Mouse (Mus musculus) bone marrow macrophage, adult 2 months (primary cell): ENCODE results near the gene Dock2. TPM values are rescaled to one million over a fixed set of nuclear protein-coding genes. Genes with fewer than 3 reads are reported as not detected.

ENCODE experiments used
- H3K27ac ChIP-seq: 2 replicates; pipeline ENCODE4 v1.5.1; 2012; ENCODE audit warnings: low read depth, low read length; ENCODE audit not compliant: insufficient read depth
- H3K4me1 ChIP-seq: 2 replicates; pipeline ENCODE4 v1.6.1; 2012; ENCODE audit warnings: low read length; ENCODE audit not compliant: control insufficient read depth, insufficient read depth
- H3K4me3 ChIP-seq: 2 replicates; pipeline ENCODE4 v1.5.1; 2012; ENCODE audit warnings: mild to moderate bottlenecking, low read length, moderate library complexity; ENCODE audit not compliant: insufficient read depth
- CTCF ChIP-seq: IDR thresholded peaks from 2 replicates; pipeline ENCODE4 v1.5.1; 2012; ENCODE audit warnings: low read depth, mild to moderate bottlenecking, low read length, moderate library complexity
- POLR2A ChIP-seq: IDR thresholded peaks from 2 replicates; pipeline ENCODE4 v1.6.1; 2012; ENCODE audit warnings: mild to moderate bottlenecking, low read depth, low read length, borderline replicate concordance
- polyA plus RNA-seq: library from polyadenylated mRNA; stranded (reverse); fragments of >200 nt; gene quantifications from 2 replicates; pipeline ENCODE4 v1.2.4, GENCODE M21; 2012; ENCODE audit not compliant: missing spikeins, insufficient read depth, insufficient read length

The Dock2 gene
- polyA plus RNA-seq, 1 experiment, result 104 TPM

DNA sequence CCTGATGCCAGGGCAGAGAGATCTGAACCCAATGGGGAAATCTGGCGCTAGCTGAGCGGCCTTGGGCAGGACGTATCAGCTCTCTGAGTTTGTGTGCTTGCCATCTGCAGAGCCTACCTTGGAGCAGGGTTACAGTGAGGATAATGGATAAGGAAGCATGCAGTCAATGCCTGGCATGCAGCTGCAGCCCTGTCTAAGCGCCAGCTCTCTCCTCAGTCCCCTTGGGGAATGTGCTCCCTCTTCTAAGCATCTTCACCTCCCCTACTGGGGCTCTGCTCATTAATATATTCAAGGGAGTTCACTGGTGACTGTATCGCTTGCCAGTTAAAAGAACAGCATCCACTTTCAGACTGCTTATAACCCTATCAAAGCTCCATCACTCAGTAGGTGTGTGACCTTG is 439.4 kb downstream of the Dock2 start:
- H3K4me3 ChIP-seq, result no peak overlapping the region
- no peak for TF ChIP-seq CTCF
- no peak for TF ChIP-seq POLR2A
- H3K4me1 ChIP-seq, result no peaks in the 10 kb centered on the region
- no peak overlapping the region for H3K27ac ChIP-seq

DNA sequence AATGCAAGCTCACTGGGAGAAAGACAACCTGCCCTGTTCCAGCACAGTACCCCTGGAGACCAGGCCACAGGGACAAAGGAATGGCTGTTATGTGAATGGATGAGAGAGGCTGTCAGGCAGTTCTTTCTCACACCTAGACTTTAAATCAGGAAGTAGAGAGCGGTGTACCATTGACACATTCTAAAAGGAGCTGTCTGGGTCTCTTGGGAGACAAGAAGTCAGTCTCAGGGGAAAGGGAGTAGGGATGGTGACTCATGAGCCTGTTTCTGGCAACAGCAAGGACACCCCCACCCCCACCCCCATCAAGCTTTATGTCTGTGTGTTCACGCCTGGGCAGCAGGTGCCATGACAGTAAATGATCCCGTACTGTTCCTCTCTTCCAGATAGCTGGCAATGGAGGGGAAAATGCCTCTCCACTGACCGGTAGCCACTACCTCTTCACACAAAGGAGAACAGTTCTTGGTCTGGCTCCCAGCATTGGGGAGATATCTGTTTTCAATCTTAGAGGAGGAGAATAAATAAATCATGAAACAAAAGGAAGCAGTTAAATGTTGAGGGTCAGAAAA is 439.9 kb downstream of the Dock2 start:
- no peak for TF ChIP-seq POLR2A
- TF ChIP-seq CTCF, result no peak
- no peak overlapping the region for H3K4me3 ChIP-seq
- no peak overlapping the region for H3K27ac ChIP-seq
- no peaks in the 10 kb centered on the region for H3K4me1 ChIP-seq

DNA sequence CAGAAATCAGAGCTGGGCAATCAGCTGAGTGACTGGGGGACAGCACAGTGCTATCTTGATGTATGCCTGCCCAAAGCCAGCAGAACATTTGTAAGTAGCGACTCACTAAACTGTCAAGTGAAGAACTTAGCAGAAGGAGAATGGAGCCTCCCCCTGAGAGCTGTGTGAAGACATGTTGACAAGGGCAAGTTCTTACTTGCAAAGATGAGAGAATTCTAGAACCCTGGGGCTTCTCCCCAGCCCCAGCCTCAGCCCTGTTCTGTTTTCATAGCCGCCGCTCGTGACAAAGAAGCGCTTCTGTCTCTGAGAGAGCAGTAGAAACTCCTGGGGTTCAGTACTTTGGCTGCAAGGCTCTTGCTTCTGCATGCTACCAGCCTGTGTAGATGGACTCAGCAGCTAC is 444.0 kb downstream of the Dock2 start:
- no peak overlapping the region for H3K27ac ChIP-seq
- H3K4me3 ChIP-seq, result no peak overlapping the region
- TF ChIP-seq CTCF (no peak), POLR2A (no peak)
- no peaks in the 10 kb centered on the region for H3K4me1 ChIP-seq

DNA sequence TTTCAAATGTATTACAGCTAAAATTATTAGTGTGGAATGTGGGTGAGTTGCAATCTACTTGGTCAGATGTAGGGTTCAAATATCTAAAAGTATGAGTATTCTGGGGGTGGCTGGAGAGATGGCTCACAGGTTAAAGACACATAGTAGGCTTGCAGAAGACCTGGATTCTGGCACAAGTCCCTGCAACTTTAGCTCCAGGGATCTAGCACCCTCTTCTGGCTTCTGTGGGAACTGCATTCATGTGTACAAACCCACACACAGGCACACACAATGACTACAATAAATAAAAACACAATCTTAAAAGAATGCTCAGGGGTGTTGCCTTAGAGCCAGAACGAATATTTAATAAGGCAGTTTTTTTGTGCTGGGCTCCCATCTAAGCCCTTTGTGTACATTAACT is 445.8 kb downstream of the Dock2 start:
- no peak for TF ChIP-seq POLR2A
- TF ChIP-seq CTCF, result peak; percentile 43; the same call in 1 of the 2 replicates
- no peaks in the 10 kb centered on the region for H3K4me1 ChIP-seq

DNA sequence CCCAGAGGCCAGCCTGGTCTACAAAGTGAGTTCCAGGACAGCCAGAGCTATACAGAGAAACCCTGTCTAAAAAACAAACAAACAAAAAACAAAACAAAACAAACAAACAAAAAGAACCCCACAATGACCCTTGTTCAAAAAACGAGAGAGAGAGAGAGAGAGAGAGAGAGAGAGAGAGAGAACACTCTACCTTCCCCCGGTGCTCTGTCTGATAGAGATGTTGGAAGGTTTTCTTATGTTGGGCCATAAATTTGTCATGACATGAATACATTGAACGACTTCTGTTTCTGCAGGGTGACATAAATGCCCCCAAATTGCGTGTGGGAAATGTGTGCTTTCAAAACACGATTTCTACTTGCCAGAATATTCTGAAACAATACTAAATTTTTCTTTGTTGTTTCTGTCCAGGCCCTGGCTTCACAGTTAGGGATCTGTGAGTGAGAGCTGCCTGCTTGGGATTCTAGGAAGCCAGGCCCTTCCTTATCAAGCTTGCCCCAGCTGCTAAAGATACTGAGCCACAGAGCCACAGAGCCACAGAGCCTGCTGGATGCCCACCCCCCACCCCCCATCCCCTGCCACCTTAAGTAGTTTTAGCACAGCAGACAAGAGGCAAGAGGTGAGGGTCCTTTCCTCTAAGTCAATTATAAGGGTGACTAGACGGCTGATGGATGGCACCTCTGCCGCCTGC is 451.2 kb downstream of the Dock2 start:
- no peak overlapping the region for H3K4me3 ChIP-seq
- no peak overlapping the region for H3K27ac ChIP-seq
- H3K4me1 ChIP-seq, result no peaks in the 10 kb centered on the region
- TF ChIP-seq CTCF (no peak), POLR2A (no peak)

More for the DNA sequence above, 445.8 kb downstream of the Dock2 start:
- H3K27ac ChIP-seq, result no peak overlapping the region
- H3K4me3 ChIP-seq, result no peak overlapping the region

DNA sequence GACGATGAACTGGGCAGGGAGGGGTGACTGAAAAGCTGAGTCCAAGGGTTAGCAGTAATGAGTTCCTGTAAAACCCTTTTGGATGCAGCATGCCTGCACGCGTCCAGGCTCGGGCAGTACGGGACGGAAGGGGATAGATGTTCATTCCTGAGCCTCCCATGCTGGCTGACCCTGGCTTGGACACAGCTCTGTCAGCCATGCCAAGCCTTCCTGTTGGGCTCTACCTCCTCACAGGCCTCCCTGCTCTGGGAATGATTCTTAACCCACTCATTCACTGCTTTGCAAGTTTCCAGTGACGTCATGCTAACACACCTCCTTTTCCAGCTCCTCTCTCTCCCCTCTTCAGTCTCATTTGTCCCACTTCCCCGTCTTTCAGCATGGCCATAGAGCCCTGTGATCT is 460.0 kb downstream of the Dock2 start:
- no peak for TF ChIP-seq POLR2A
- Histone ChIP-seq H3K4me3 (no peak overlapping the region), H3K4me1 (no peaks in the 10 kb centered on the region), H3K27ac (no peak overlapping the region)

DNA sequence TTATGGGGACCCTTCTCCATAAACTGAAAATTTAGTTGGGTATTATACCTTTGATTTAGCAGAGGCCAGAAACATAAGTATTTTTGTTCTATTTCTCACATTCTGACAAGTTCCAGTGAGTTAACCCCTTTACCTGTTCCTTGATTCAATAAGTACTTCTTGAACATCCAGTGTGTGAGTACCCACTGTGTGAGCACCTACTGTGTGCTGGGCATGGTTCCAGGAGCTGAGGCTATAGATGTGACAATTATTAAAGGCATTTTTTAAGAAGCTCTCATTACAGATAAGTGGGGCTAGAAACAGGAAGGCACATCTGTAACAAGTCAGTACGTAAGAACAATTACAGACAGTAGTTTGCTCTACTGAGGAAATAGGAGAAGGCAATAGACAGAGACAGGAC is 464.4 kb downstream of the Dock2 start:
- Histone ChIP-seq H3K27ac (no peak overlapping the region), H3K4me1 (no peaks in the 10 kb centered on the region), H3K4me3 (no peak overlapping the region)
- TF ChIP-seq CTCF, result no peak

DNA sequence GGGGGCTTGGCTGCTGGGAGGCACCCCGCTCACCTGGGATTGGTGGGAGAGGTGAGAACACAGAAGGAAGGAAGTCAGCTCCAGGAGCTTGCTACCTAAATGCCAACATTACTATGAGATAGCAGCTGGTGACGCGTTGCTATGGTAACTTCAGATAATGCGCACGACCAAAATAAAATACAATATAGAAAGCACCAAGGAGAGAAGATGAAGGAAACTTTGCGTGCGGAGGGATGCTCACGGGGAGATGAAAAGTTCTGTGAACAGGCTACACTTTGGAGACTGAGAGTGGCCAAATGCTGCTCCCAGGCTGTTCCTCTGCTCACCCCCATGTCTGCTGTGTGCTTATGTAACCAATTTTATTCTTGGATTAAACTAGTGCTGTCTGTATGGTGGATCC is 466.7 kb downstream of the Dock2 start:
- no peak overlapping the region for H3K4me3 ChIP-seq
- TF ChIP-seq CTCF (no peak), POLR2A (no peak)
- no peak overlapping the region for H3K27ac ChIP-seq
- H3K4me1 ChIP-seq, result no peaks in the 10 kb centered on the region

DNA sequence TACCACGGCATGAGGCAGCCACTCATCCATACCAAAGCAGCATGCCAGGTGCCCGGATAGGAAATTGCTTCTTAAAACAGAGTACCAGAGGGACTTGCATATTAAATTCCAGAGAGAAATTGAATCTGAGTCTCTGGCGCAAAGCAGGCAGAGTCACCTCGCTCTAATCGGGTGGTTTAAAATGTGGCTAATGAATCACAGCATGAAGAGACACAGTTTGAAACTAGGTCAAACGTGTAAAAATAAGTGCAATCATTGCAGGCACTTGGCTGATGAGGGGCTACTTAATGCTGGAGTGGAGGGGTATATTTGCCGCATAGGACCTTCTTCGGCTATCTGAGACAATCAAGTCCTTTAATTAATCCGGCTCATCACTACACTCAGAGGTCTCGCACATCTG is 467.5 kb downstream of the Dock2 start:
- no peak overlapping the region for H3K27ac ChIP-seq
- H3K4me3 ChIP-seq, result no peak overlapping the region
- H3K4me1 ChIP-seq, result no peaks in the 10 kb centered on the region
- no peak for TF ChIP-seq POLR2A
- TF ChIP-seq CTCF, result no peak

DNA sequence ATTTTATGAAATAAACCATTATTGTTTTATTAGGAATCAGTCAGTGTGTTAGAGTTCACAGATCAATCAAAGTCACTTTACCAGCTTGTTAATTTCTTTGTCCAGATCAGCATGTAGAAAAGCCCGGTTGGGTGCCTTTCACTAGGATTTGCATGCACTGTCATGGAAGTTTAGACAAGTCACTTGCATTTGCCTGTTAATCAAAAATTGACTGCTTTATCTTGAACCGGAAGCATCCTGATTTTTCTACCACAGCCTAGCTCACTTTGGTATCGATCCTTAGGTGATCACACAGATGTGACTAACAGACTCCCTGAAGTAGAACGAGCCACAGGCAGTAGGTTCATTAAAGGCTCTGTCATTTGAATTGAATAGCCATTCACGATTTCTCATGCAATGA is 468.3 kb downstream of the Dock2 start:
- TF ChIP-seq CTCF, result no peak
- TF ChIP-seq POLR2A, result no peak
- Histone ChIP-seq H3K4me1 (no peaks in the 10 kb centered on the region), H3K4me3 (no peak overlapping the region), H3K27ac (no peak overlapping the region)
